Mouse (Mus musculus): ENCODE measurements around the gene Lman1l. TPM values are rescaled to one million over a fixed set of nuclear protein-coding genes. Genes with fewer than 3 reads are reported as not detected.

Gene Lman1l
- total RNA-seq, 2 experiments from 2014 or later, result not detected

DNA sequence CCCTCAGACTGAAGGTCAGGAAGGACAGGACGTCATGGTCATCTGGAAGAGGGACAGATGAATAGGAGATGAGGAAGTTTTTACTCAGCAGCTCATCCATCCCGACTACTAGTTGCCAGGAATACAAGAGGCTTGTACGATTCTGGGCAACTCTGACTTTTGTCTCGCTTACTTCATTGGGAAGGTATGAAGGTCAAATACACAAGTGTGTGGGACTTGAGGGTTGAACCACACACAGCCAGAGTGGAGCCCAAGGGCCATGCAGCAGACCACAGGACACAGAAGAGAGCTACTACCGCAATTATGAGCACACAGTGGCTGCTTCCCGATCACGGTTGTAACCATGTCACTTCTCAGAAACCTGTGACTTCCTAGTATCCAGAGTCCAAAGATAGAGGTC, 8.0 kb downstream of the Lman1l start:
- no peak for DNase-seq (ENCODE audit: extremely low spot score in 1 of 2, low spot score in 2 of 2)
- intact Hi-C loops (cut with DNase I), result no loop called here
- Histone ChIP-seq H3K27ac (no peak overlapping the region), H3K4me3 (no peak overlapping the region)
- no peak for TF ChIP-seq CTCF (IDR thresholded peaks at IDR 0.05)

DNA sequence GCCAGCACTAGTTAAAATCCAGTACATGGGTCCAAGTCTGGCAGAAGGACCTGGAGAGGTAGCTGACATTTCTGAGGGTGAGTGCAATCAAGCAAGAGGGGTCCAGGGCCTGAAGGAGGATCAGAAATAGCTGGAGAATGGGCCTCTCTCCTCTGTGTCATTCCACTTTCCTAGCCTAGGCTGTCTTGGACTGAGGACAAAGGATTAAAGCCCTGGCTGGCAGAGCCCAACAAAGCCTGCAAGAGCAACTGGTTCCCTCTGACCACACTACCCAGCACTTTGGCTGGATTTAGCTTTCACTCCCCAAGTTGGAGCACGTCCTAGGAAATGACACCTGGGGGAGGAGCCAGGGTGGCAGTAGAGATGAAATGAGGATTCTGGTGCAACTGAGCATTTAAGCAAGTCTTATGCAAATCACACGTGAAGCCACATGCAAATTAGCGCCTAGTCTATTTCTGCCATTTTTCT, 10.2 kb downstream of the Lman1l start:
- intact Hi-C loops (cut with DNase I), result no loop called here
- H3K27ac ChIP-seq, result no peak overlapping the region
- no peak for TF ChIP-seq CTCF (IDR thresholded peaks at IDR 0.05)
- H3K4me3 ChIP-seq, result no peak overlapping the region
- no peak for DNase-seq (ENCODE audit: extremely low spot score in 1 of 2, low spot score in 2 of 2)

DNA sequence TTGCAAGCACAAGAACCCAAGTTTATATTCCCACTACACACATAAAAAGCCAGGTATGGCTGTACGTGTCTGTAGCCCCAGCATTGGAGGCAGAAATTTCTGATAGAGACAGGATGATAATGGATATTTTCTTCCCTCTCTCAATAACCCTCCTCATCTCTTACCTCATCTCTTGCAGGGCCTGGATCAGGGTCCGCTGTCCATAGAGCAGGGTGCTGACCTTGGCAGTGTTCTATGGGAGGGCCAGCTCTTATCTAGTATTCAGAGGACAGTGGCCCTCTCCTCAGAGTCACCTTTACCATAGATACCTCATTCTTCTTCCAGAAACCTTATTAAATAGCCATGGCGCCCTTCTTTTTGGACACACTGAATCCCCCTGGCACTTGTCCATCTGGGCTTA, 10.8 kb downstream of the Lman1l start:
- intact Hi-C loops (cut with DNase I), result no loop called here
- no peak overlapping the region for H3K27ac ChIP-seq

DNA sequence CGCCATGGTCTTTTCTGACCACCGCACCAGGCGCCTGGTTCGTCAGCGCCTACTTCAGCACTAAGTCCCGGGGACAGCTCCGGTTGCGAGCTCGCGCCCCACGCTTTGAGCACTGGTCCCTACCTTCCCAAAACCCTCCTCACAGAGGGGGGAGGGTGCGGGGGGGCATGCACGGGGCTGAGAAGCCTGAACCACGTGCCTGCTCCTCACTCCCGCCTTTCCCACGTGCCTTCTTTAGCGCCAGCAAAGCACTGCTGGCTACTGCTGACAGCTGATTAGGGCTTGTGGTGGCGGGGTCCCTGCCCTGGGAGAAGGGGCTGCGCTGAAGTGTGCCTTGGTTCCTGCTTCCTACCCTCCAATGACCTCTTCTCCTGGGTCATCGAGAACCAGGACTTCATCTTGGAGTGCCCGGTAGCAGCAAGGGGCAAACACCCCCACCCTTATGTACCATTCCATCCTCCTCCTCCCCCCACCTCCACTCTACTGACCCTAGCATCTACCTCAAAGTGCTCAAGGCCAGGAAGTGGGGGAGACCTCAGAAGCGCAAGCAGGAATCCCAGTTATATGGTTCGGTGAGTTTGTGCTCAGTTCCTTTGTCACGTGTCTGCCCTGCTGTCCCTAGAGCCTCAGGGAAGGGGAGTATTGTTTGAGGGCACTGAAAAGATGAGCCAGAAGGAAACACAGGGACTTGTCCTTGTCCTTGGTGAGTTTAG, 14.3 kb downstream of the Lman1l start, which contains the start of gene Cplx3:
TSS of gene Cplx3 (minus strand) at position 143 of the 713 bp plus-strand sequence.
- Histone ChIP-seq H3K4me3 (no peak within 1 kb of the TSS; the same call in 1 of the 2 replicates), H3K27ac (no peak within 1 kb of the TSS)
- intact Hi-C loops (cut with DNase I), result no loop called here
- no peak for TF ChIP-seq CTCF (IDR thresholded peaks at IDR 0.05)
- no peak for DNase-seq (ENCODE audit: extremely low spot score in 1 of 2, low spot score in 2 of 2)

More for the DNA sequence above, 10.8 kb downstream of the Lman1l start:
- TF ChIP-seq CTCF (IDR thresholded peaks at IDR 0.05), result no peak
- H3K4me3 ChIP-seq, result no peak overlapping the region
- no peak for DNase-seq (ENCODE audit: extremely low spot score in 1 of 2, low spot score in 2 of 2)

DNA sequence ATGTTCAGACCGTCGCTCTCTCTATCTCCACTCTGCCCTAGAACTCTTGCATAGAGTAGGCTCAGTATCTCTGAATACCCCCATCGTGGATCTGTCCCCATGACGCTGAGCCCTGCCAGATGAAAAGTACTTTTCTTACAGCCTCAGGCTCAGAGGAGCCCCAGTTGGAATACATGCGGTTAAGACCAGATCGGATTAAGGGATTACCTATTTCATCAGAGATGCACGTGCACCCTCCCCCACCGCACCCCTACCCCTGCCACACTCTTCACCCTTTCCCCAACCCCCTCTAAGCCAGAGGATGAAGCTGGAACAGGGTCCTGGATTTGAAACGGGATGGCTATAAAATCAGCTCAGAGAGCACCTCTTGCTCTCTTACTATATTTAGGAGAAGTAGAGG, 15.1 kb downstream of the Lman1l start:
- intact Hi-C loops (cut with DNase I), result no loop called here
- TF ChIP-seq CTCF (IDR thresholded peaks at IDR 0.05), result no peak
- no peak overlapping the region for H3K27ac ChIP-seq
- no peak overlapping the region for H3K4me3 ChIP-seq
- DNase-seq (ENCODE audit: extremely low spot score in 1 of 2, low spot score in 2 of 2), result no peak

DNA sequence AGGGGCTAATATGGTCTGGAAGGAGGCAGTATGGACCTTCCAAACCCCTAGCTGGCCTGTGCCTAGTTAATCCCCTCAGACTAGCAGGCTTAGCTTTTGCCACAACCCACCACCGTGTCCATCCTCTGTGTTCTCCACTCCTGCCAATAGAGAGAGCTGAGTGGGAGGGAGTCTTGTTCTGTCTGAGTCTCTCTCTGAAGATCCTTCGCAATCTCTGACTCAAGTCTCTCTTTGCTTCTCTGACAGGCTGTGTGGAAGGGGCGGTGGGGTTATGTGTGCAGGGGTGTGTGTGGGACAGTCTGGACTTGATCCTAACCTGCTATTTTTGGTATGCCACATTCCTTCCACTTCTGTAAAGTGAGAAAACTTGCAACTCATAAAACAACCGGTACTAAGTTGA, 15.7 kb downstream of the Lman1l start:
- intact Hi-C loops (cut with DNase I), result no loop called here
- no peak overlapping the region for H3K27ac ChIP-seq
- no peak for TF ChIP-seq CTCF (IDR thresholded peaks at IDR 0.05)
- no peak for DNase-seq (ENCODE audit: extremely low spot score in 1 of 2, low spot score in 2 of 2)
- H3K4me3 ChIP-seq, result no peak overlapping the region

DNA sequence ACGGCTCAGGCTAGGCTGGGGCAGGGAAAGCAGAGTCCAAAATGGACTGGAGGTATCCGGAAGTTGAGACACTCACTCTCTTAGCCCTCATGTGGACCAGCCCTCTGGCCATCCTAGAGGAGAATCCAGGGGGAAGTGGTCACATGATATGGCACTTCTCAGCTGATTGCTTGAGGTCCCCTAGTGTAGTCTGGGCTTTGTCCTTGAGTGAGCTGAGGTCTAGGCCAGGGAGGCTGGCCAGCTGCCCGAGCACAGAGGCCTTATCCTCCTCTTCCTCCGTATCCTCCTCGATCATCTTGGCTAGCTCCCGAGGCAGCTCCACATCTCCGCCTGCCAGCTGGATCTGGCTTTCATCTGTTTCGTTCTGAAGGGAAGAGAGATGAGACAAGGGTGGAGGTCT, 18.5 kb downstream of the Lman1l start:
- intact Hi-C loops (cut with DNase I), result no loop called here
- Histone ChIP-seq H3K27ac (no peak overlapping the region), H3K4me3 (no peak overlapping the region)
- no peak for DNase-seq (ENCODE audit: extremely low spot score in 1 of 2, low spot score in 2 of 2)
- TF ChIP-seq CTCF (IDR thresholded peaks at IDR 0.05), result no peak

DNA sequence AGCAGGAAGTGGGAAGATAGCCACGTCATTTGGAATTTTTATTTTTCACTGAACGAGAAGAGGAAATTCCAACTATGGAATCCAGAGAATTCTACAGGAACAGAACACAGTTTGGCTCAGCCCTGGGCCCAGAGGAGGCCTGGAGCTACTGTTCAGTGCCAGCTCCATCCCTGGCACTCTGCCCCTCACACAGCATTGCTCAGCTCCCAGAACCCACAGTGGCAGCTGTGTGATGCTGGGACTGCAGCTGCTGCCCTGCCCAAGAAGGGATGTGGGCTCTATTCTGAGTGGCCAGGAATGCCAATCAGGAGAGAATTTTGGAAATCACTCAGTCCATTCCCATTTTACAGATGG, 19.2 kb downstream of the Lman1l start:
- no peak for TF ChIP-seq CTCF (IDR thresholded peaks at IDR 0.05)
- intact Hi-C loops (cut with DNase I), result no loop called here
- Histone ChIP-seq H3K4me3 (no peak overlapping the region), H3K27ac (peak overlapping the region; percentile 28)
- DNase-seq (ENCODE audit: extremely low spot score in 1 of 2, low spot score in 2 of 2), result peak in 1 of 2 experiments; percentile 42

DNA sequence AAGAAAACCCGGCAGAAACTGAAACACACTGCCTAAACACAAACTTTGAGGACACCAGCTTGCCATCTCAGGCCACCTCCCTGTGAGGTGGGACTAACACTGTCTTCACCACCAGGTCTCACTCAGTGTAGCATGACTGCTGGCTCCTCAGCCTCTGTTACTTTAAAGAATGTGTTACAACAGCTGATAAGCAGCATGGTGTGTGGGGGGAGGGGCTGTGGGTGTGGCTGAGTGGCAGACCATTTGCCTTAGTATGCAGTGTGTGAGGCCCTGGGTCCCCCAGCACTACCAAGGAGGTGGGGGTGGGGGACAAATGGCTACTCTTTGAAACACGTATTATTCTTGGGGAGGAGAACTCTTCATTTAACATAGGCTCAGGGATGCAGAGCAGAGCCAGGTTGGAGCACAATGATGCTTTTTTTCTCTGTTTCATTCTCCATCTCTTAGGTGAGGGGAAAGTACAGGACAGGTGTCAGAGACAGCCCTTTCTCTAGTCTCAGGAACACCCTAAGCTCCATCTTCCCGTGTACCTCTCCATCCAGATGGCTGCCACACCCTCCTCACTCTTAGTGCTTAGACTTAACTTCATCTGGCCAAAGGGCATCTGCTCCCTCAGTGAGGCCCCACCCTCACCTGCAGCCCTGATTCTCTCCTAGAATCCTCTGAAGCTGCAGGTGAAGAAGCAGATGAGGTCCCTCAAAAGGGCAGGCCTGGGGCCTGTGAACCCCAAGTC, 19.8 kb downstream of the Lman1l start:
- no peak for DNase-seq (ENCODE audit: extremely low spot score in 1 of 2, low spot score in 2 of 2)
- H3K27ac ChIP-seq, result peak overlapping the region; percentile 6
- intact Hi-C loops (cut with DNase I), result no loop called here
- TF ChIP-seq CTCF (IDR thresholded peaks at IDR 0.05), result no peak
- no peak overlapping the region for H3K4me3 ChIP-seq

DNA sequence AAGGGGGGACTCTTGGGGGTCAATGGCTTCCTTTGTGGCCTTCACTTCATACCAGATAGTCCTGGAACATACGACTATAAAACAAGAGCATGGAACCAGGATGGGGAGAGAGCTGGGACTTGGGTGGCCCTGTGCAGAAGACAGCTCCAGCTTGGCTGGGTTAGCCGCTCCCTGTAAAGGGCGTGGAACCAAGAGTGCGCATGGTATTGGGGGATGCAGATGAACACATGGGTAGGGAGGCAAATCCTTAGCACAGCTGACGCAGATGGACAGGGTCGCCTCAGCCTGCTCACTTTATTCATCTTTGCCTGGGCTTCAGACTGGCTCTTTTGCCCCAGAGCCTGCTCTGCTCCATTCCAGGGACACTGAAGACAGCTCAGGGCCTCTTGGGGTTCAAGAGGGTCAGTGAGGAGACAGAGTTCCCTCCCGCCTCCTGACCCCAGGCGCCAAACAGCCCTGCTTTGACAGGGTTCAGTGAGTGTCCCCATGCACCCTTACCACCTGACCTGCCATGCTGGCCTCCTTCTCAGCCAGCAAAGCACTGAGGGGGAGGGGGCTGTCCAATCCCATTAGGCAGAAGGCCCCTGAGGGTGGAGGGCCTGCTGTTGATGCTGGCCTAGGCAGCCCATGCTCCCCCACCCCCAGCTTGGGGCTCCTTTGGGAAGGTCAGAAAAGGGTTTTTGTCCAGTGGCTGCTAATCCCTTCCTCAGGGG, 21.6 kb downstream of the Lman1l start:
- no peak for TF ChIP-seq CTCF (IDR thresholded peaks at IDR 0.05)
- intact Hi-C loops (cut with DNase I), result no loop called here
- H3K27ac ChIP-seq, result no peak overlapping the region
- no peak for DNase-seq (ENCODE audit: extremely low spot score in 1 of 2, low spot score in 2 of 2)
- no peak overlapping the region for H3K4me3 ChIP-seq

DNA sequence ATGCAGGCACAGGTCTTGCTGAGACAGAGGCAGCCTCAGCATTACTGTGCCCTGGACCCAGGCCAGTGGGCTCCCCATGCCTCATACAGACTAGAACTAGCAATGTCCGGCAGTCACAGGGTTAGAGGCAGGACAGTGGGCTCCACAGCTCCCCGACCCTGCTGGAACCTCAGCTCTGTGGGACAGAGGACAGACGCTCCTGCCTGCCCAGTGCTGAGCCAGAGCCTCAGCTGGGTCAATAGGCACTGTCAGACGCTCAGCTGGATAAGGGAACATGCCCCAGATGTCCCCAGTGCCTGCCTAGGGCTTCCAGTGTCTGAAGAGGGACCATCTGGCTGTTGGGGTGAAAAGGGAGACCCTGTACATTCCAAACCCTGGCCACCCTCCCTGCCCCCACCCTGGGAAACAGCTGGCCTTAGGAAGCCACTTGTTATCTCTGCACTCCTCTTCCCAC, 22.6 kb downstream of the Lman1l start:
- TF ChIP-seq CTCF (IDR thresholded peaks at IDR 0.05), result no peak
- intact Hi-C loops (cut with DNase I), result no loop called here
- DNase-seq (ENCODE audit: extremely low spot score in 1 of 2, low spot score in 2 of 2), result no peak
- no peak overlapping the region for H3K27ac ChIP-seq
- H3K4me3 ChIP-seq, result no peak overlapping the region

DNA sequence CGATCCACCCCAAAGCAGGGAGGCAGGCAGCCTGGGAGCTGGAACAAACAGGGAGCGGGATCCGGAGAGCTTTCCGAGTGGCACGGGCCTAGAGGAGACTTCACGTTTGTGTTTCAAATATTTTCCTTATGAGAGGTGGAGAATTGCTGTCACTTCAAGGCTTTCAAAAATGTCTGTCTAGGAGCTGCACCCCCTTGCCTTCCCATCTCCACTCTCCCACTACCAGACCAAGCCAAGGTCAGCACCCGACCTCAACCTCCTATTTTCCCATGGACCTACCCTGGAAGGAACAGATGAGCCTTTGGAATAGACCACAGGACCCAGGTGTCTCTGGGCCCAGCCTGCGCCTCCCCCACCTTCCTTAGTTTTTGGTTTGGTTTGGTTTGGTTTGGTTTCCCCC, 23.3 kb downstream of the Lman1l start:
- Histone ChIP-seq H3K27ac (no peak overlapping the region), H3K4me3 (no peak overlapping the region)
- intact Hi-C loops (cut with DNase I), result no loop called here
- TF ChIP-seq CTCF (IDR thresholded peaks at IDR 0.05), result no peak
- DNase-seq (ENCODE audit: extremely low spot score in 1 of 2, low spot score in 2 of 2), result no peak

Data from left cerebral cortex, adult 2 months (tissue).